Mouse (Mus musculus): Measurements from ENCODE around the gene Sez6.

The Sez6 gene

DNA sequence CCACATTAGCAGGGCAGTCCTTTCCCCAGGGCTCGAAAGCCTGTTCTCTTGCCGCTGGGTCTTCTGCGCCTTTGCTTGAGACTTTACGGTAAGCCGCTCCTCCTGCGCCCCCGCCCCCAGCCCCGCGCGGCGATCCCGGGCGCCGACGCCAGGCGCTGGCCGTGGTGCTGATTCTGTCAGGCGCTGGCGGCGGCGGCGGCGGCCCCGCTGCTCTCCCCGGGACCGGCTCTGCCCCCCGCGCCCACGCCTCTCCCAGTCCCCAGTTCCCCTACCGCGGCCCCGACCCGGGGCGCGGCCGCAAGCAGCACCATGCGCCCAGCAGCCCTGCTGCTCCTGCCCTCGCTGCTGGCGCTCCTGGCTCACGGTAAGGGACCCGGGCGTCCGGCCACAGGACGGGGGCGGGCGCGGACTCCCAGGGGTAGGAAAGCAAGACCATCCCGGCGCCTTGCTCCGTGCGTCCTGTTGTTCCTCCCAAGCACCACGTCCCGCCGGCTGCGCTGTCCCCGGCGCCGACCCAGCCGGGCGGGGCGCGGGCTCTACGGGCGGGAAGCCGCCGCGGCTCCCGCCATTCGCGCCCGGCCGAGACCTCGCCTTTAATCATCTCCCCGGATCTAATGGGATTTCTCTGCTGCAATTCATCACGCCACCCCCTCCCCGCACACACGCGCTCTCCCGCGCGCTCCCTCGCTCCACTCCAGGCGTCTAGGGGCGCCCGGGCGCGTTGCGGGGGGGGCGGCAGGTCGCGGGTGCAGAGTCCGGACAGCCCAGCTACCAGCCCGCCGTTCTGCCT lies at the start of gene Sez6:
Gene Sez6, plus strand, starts transcription at position 50 of the 790 bp plus-strand sequence.
- DNase-seq (ENCODE audit: low spot score): peak; percentile 88

- DNase-seq (ENCODE audit: low spot score): no peak
These were observed 45.9 kb upstream of the Sez6 start for GRCm38 (mm10) chr11:77884524-77885245.

GRCm38 (mm10) chr11:77885246-77885575 lies 45.4 kb upstream of the Sez6 start:
- DNase-seq (ENCODE audit: low spot score): no peak

DNA sequence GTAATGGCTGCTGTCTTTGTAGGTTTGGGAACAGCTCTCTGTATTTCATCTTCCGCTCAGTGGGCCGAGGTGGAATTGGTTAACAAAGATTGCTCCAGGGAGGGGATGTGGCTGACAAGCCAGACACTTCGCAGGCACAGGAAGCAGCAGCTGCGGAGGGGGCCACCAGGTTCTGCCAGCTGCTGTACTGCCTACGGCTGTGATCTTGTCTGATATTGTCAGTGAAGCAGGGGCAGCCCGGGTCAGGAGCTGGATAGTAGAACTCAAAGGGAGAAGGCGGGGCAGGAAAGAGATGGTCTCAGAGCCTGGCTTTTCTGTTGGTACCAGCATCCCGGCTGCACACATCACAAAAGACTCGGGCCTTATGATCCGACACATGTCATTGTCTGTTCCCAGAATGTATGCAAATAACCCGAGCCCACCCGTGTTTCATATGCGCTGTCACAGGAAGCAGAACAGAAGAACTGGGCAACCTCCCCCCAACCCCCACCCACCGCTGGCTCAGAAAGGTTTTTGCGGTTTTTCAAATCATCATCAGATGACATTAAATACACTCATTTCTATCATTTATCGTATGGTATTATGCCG lies 43.1 kb upstream of the Sez6 start:
- DNase-seq (ENCODE audit: low spot score): peak; percentile 68

DNA sequence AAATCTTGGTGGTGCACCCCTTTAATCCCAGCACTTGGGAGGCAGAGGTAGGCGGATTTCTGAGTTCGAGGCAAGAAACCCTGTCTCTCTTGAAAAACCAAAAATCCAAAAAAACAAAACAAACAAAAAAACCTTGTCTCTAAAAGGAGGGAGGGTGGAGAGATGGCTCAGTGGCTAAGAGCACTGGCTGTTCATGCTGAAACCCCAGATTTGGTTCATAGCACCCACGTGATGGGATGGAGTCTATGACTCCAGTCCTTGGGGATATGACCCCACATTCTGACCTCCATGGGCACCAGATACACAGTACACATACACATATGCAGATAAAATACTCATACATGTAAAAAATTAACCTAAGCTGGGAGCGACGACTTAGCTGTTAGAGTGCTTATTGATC lies 41.8 kb upstream of the Sez6 start:
- no peak for DNase-seq (ENCODE audit: low spot score)

DNA sequence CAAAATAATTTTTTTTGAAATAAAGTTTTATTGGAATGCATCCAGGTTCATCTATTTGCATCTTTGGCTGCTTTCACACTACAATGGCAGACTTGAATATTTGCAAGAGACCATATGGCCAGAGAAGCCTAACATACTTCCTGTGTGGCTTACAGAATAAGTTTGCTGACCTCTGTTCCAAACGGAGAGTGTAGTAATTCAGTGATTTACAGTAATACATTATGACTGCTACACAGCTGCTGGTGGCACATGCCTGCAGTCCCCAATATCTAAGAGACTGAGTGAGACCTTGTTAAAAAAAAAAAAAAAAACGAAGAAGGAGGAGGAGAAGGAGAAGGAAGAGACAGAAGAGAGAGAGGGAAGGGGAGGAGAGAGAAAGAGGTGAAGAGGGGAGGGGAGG lies 41.1 kb upstream of the Sez6 start:
- no peak for DNase-seq (ENCODE audit: low spot score)

DNA sequence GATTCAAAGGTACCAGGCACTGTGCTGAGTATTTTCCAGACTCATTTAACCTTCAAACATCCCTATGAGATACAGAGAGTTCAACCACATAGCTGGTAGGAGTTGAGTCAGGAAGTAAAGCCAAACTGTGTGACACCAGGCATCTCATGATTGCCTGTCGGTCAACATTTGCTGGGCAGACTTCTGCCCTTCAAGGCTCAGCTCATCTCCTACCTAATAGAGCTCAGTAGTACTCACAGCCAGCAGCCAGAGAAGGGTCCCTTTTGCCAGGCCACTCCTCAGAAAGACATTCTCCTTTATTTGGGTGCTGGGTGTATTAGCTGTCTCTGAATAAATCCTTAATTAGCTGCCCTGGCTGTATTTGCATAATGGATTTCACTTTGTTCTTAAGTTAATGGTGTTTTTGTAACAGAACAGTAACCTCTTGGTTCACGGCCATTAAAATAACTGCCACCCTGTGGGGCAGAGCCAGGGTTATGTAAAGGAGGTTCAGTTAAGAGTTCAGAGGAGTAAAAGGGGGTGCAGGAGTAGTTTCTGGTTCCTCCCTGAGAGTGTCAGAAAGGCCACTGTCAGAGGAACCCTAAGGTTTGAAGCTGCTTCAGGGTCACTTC lies 39.8 kb upstream of the Sez6 start:
- DNase-seq (ENCODE audit: low spot score): no peak

- DNase-seq (ENCODE audit: low spot score): peak; percentile 64
These were observed 37.7 kb upstream of the Sez6 start for GRCm38 (mm10) chr11:77892883-77893282.

GRCm38 (mm10) chr11:77893283-77893682 lies 37.3 kb upstream of the Sez6 start:
- no peak for DNase-seq (ENCODE audit: low spot score)

DNA sequence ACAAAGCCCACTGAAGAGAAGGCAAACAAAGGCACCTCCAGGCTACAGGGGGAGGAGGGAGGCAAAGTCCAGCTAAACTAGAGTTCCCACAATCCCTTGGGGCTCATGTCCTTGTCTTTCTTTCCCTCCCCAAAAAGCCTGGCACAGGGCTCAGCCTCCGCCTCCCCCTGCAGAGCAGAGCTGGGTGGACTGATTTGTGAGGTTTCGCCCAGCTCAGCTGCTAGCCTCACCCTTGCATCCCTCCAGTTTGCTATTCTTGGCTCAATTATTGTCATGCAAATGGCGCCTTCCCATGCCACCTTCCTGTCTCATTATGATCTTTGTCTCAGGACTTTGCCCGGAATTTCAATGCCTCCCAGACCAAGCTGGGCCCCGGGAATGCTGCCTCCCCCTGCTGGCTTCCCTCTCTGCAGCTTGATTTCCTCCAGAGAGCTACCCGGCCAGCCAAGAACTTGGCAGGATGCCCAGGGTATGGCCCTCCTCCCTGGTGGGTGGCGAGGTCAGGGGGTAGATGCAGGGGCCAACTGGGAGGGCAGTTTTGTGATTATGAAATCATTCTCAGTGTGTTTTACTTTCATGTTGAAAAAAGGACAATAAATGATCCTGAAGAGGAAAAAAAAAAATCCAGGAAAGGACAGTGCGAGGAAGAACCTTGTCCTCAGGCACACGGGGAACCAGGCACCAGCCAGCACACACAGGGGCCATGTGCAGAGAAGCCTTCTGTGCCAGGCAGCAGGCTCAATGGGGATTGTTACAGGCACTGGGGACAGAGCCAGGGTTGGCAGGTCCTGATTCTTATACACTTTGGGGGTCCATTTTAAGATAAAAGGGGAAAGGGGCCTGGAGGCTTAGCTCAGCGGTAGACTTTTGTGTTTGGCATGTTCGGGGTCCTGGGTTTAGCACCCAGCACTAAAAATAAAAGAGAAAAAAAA lies 36.5 kb upstream of the Sez6 start, which contains the start of gene Pipox:
Gene Pipox, minus strand, starts transcription at position 310 of the 932 bp plus-strand sequence.
- peak; percentile 91 for DNase-seq (ENCODE audit: low spot score)

- DNase-seq (ENCODE audit: low spot score): no peak
These were observed 35.6 kb upstream of the Sez6 start for GRCm38 (mm10) chr11:77894967-77895366.

DNA sequence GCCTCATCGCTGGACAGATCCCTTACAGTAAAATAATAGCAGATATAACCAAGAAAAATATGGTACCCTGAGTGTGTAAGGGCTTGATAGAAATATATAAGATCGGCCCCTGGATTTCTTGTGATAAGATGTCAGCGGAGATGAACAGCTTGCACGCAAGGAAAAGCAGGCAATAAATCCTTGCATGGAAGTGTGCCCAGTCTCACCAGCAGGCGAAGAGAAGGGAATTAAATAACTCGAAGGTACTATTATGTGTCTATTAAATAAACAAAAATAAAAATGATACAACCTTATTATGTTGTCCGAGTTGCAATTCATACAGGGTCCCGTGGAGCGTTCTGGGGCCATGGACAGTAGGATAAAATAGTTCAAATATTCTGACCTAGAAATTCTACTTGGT lies 34.6 kb upstream of the Sez6 start:
- DNase-seq (ENCODE audit: low spot score): no peak

- no peak for DNase-seq (ENCODE audit: low spot score)
These were observed 34.1 kb upstream of the Sez6 start for GRCm38 (mm10) chr11:77896480-77896819.

- peak; percentile 55 for DNase-seq (ENCODE audit: low spot score)
These were observed 33.5 kb upstream of the Sez6 start for GRCm38 (mm10) chr11:77896820-77897805.

GRCm38 (mm10) chr11:77900187-77900586 lies 30.4 kb upstream of the Sez6 start:
- DNase-seq (ENCODE audit: low spot score): no peak

DNA sequence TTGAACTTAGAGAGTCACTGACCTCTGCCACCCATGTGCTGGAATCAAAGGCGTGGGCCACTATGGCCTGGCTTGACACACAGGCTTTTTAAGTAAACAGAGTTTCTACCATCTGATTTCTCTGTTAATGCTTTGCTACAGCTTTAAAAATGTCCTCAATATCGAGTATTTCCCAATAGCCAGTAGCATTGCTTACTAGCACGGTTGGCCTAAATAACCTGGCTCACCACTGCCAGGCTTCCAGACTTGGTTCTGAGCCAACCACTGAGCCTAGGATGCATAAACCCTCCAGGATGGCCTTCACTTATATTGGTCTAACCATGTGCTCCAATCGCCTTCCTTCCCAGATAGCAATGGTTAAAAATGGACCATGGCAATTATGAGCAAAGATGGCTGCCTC lies 29.9 kb upstream of the Sez6 start:
- DNase-seq (ENCODE audit: low spot score): no peak

DNA sequence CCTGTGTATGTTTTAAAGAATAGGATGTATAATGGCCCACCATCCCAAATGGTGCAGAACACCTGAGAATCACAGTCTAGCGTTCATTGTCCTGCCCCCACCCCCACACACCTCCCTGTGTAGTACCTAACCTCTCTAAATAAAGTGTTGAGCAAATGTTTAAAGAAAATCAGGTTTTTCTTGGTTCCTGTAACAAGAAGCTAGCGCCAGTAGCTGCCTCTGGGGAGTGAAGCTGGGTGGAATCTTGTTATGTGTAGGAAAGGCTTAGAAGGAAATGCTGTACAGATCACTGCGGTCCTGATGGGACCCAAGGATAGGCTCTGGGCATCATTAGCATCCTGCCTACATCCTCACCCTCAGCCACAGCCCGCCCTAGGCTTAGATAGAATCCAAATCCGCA lies 29.2 kb upstream of the Sez6 start:
- no peak for DNase-seq (ENCODE audit: low spot score)

DNA sequence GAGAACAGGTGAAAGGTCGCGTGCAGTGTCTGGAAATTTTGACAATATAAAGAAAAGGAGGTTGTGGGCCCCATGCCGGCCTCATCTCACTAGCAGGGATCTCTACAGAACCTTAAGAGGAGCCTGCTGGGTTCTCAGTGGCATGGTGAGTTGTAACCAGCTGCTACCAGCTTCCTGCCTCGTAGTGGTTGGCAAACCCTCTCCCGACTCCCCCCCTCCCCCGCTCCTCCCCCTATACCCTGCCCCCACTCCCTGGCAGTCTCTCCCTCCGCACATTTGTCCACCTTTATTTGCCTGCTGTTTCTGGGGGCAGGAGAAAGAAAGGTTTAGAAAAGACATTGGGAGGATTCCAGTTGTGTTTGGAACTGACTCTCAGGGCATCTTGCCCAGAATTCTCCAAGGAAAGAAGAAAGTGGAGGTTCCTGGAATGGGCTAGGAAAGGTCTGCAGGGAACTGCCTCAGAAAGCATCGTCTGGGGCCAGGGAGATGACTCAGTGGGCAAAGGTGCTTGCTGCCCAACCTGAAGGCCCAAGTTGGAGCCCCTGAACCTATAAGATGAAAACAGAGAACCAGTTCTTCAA lies 28.7 kb upstream of the Sez6 start:
- no peak for DNase-seq (ENCODE audit: low spot score)

- DNase-seq (ENCODE audit: low spot score): no peak
These were observed 26.8 kb upstream of the Sez6 start for GRCm38 (mm10) chr11:77903761-77904160.

GRCm38 (mm10) chr11:77904707-77905106 lies 25.9 kb upstream of the Sez6 start:
- no peak for DNase-seq (ENCODE audit: low spot score)
